Mouse (Mus musculus) bone marrow, adult 2 months (tissue): Measurements from ENCODE around the gene Arhgef28. TPM values are rescaled to one million over a fixed set of nuclear protein-coding genes. Genes with fewer than 3 reads are reported as not detected.

Experiments used
- H3K27ac ChIP-seq: fragments of 200-500 bp; 2 replicates; pipeline ENCODE4 v1.5.1; 2012; ENCODE audit warnings: low read depth, mild to moderate bottlenecking, control low read depth, inconsistent platforms, low read length; ENCODE audit not compliant: control insufficient read depth, poor library complexity, insufficient read depth
- H3K4me1 ChIP-seq: fragments of 200-500 bp; 2 replicates; pipeline ENCODE4 v1.6.1; 2011; ENCODE audit warnings: low read length; ENCODE audit not compliant: control insufficient read depth, insufficient read depth
- H3K4me3 ChIP-seq: fragments of 200-500 bp; replicated peaks from 2 replicates; pipeline ENCODE3; 2011; ENCODE audit warnings: mild to moderate bottlenecking, low read depth, low read length, control low read depth; ENCODE audit not compliant: control insufficient read depth
- CTCF ChIP-seq: fragments of 200-500 bp; IDR thresholded peaks from 2 replicates; pipeline ENCODE4 v1.5.1; 2011; ENCODE audit warnings: low read length, control low read depth; ENCODE audit not compliant: control insufficient read depth, insufficient read depth
- POLR2A ChIP-seq: fragments of 200-500 bp; IDR thresholded peaks from 2 replicates; pipeline ENCODE4 v1.6.1; 2011; ENCODE audit warnings: low read depth, mild to moderate bottlenecking, control low read depth, low read length, borderline replicate concordance; ENCODE audit not compliant: control insufficient read depth
- WGBS: fragments of 180-500 bp; shearing (Covaris S2); methylation state at CpG from one replicate; pipeline ENCODE4 v1.1.7; 2018; 5-methylcytosine and 5-hydroxymethylcytosine counted together
- polyA plus RNA-seq: library from polyadenylated mRNA; stranded (reverse); fragments of >200 nt; gene quantifications from 2 replicates; pipeline ENCODE4 v1.2.4, GENCODE M21; 2011; ENCODE audit warnings: low replicate concordance; ENCODE audit not compliant: missing spikeins, insufficient read depth, insufficient read length

Arhgef28 gene
- polyA plus RNA-seq, 1 experiment, result 2.7 TPM

DNA sequence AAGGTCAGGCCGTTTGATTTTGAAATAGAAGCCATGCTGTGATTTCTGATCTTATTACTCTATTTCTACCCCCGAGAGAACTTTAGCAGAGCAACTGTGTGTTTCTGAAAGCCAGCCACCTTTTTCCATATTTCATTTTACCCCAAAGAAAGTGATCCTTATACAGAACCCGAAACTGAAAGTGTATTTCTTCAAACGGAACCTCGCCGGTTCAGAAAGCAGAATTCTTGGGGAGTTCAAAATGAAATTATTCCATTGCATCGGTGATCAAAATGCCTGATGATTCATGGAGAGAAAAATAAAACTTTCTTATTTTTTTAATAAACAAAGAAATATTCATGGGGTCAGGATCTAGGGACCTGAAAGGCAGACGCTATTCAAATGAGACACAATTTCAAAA, 303.4 kb downstream of the Arhgef28 start:
- no peak overlapping the region for H3K27ac ChIP-seq
- no peak for TF ChIP-seq POLR2A
- no peak for TF ChIP-seq CTCF
- WGBS, result 68% methylated on average over 8 of the region's 8 CpGs
- no peak overlapping the region for H3K4me3 ChIP-seq
- no peaks in the 10 kb centered on the region for H3K4me1 ChIP-seq

DNA sequence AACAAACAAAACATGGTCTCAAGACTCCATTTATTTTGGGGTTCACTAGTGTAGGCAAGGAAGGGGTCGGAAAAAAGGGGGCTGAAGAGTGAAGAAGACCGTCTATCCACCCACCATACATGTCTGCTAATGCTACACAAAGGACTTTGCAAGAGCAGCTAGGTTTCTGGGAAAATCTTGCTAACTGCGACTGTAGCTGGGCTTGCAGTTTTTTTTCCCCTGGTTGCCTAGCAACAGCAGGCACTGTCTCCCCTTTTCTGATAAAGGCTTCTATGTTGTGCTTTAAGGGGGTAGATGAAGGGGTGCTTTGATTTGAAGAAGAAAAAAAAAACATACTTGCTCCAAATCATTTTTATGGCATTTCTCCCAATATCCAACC, 305.9 kb downstream of the Arhgef28 start:
- H3K4me1 ChIP-seq, result no peaks in the 10 kb centered on the region
- H3K27ac ChIP-seq, result no peak overlapping the region
- TF ChIP-seq CTCF (no peak), POLR2A (no peak)
- WGBS, result 70% methylated on average over 3 of the region's 3 CpGs
- H3K4me3 ChIP-seq, result no peak overlapping the region

GRCm38 (mm10) chr13:97899604-97900379, 306.4 kb downstream of the Arhgef28 start:
- Histone ChIP-seq H3K27ac (no peak overlapping the region), H3K4me1 (no peaks in the 10 kb centered on the region), H3K4me3 (no peak overlapping the region)
- 84% methylated on average over 14 of the region's 14 CpGs for WGBS
- no peak for TF ChIP-seq POLR2A

GRCm38 (mm10) chr13:97898590-97898989, 307.6 kb downstream of the Arhgef28 start:
- WGBS, result 57% methylated on average over 2 of the region's 2 CpGs
- Histone ChIP-seq H3K4me3 (no peak overlapping the region), H3K4me1 (no peaks in the 10 kb centered on the region), H3K27ac (no peak overlapping the region)
- TF ChIP-seq POLR2A (no peak), CTCF (no peak)

GRCm38 (mm10) chr13:97893031-97893825, 313.0 kb downstream of the Arhgef28 start:
- no peak overlapping the region for H3K4me3 ChIP-seq
- TF ChIP-seq POLR2A (no peak), CTCF (no peak)
- WGBS, result 79% methylated on average over 10 of the region's 10 CpGs
- H3K4me1 ChIP-seq, result no peaks in the 10 kb centered on the region
- no peak overlapping the region for H3K27ac ChIP-seq

- no peaks in the 10 kb centered on the region for H3K4me1 ChIP-seq
- no peak for TF ChIP-seq CTCF
- TF ChIP-seq POLR2A, result no peak
- no peak overlapping the region for H3K27ac ChIP-seq
- WGBS, result 85% methylated on average over 15 of the region's 15 CpGs
- no peak overlapping the region for H3K4me3 ChIP-seq
Observed at GRCm38 (mm10) chr13:97892089-97892884, 314.0 kb downstream of the Arhgef28 start.

GRCm38 (mm10) chr13:97888046-97888445, 318.2 kb downstream of the Arhgef28 start:
- TF ChIP-seq CTCF (no peak), POLR2A (no peak)
- Histone ChIP-seq H3K27ac (no peak overlapping the region), H3K4me3 (no peak overlapping the region), H3K4me1 (no peaks in the 10 kb centered on the region)
- WGBS, result 83% methylated on average over 6 of the region's 6 CpGs

GRCm38 (mm10) chr13:97887558-97887957, 318.7 kb downstream of the Arhgef28 start:
- H3K4me3 ChIP-seq, result no peak overlapping the region
- TF ChIP-seq CTCF, result no peak
- no peak for TF ChIP-seq POLR2A
- no peaks in the 10 kb centered on the region for H3K4me1 ChIP-seq
- no peak overlapping the region for H3K27ac ChIP-seq
- 72% methylated on average over 7 of the region's 7 CpGs for WGBS
